Mouse (Mus musculus) liver, embryonic 12.5 days (tissue): ENCODE results near the gene H2afx. TPM values are rescaled to one million over a fixed set of nuclear protein-coding genes. Genes with fewer than 3 reads are reported as not detected.
"Not testable (repeated sequence)": the region's sequence is repeated elsewhere in the genome, so short reads cannot be mapped to it uniquely, and the experiment has no call there.

ENCODE experiments used
- ATAC-seq: fragments of 200-750 bp; cut with Nextera tagmentation; 2 replicates; pipeline ENCODE4 v1.8.0; 2017; ENCODE audit warnings: moderate number of reproducible peaks, mild to moderate bottlenecking, moderate library complexity
- H3K27ac ChIP-seq: fragments of 300-500 bp; sonication (generic); 2 replicates; pipeline ENCODE4 v1.5.1; 2016; ENCODE audit warnings: mild to moderate bottlenecking
- H3K27me3 ChIP-seq: fragments of 300-500 bp; sonication (generic); replicated peaks from 2 replicates; pipeline ENCODE4 v1.6.1; 2016; ENCODE audit warnings: mild to moderate bottlenecking, moderate library complexity
- H3K36me3 ChIP-seq: fragments of 300-500 bp; sonication (generic); 2 replicates; pipeline ENCODE4 v1.6.1; 2016; ENCODE audit warnings: mild to moderate bottlenecking, moderate library complexity
- H3K4me1 ChIP-seq: fragments of 300-500 bp; sonication (generic); 2 replicates; pipeline ENCODE4 v1.6.1; 2016
- H3K4me2 ChIP-seq: fragments of 300-500 bp; sonication (generic); 2 replicates; pipeline ENCODE4 v1.6.1; 2016; ENCODE audit warnings: mild to moderate bottlenecking, moderate library complexity
- H3K4me3 ChIP-seq: fragments of 300-500 bp; sonication (generic); 2 replicates; pipeline ENCODE4 v1.5.1; 2016; ENCODE audit warnings: mild to moderate bottlenecking, moderate library complexity
- H3K9ac ChIP-seq: fragments of 300-500 bp; sonication (generic); 2 replicates; pipeline ENCODE4 v1.6.1; 2016; ENCODE audit warnings: mild to moderate bottlenecking, moderate library complexity
- H3K9me3 ChIP-seq: fragments of 300-500 bp; sonication (generic); replicated peaks from 2 replicates; pipeline ENCODE4 v1.6.1; 2016; ENCODE audit warnings: mild to moderate bottlenecking, moderate library complexity
- WGBS: fragments of 180-500 bp; shearing (Covaris S2); methylation state at CpG from one replicate; pipeline ENCODE4 v1.1.7; 2016; ENCODE audit not compliant: insufficient replicate concordance; 5-methylcytosine and 5-hydroxymethylcytosine counted together
- polyA plus RNA-seq: library from polyadenylated mRNA; unstranded; fragments of >200 nt; fragmentation: Nextera tagmentation; extraction: Ambion mirVana; gene quantifications from 2 replicates; pipeline ENCODE4 v1.2.1, GENCODE M21; 2016

Gene H2afx
- 233 and 239 TPM in 2 replicates for polyA plus RNA-seq

DNA sequence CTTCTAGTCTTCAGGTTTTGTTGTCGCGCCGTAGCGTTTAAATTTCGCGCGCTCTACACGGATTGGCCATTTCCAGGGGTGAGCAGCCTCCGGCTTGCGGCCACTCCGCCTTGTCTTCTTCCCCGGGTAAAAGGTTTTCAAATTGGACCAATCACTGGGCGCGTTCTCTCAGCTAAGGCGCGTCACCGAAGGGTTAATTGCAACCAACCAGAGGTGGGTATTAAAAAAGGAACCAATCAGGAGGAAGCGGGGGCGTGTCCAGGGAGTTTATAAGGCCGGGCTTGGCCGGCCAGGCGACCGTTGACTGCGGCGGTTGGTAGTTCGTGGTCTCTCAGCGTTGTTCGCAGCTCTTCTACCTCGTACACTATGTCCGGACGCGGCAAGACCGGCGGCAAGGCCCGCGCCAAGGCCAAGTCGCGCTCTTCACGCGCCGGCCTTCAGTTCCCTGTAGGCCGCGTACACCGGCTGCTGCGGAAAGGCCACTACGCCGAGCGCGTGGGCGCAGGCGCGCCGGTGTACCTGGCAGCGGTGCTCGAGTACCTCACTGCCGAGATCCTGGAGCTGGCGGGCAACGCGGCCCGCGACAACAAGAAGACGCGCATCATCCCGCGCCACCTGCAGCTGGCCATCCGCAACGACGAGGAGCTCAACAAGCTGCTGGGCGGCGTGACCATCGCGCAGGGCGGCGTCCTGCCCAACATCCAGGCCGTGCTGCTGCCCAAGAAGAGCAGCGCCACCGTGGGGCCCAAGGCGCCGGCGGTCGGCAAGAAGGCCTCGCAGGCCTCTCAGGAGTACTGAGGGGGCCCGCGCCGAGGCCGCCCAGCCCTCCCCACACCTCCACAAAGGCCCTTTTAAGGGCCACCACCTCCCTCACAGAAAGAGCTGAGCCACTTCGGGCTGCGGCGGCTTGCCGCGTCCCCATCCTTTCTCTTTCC is at the start of gene H2afx:
H2afx (plus strand) TSS at position 299 of the 935 bp plus-strand sequence.
- peaks cover 90% of the 10 kb centered on the region for H3K36me3 ChIP-seq
- no peaks in the 10 kb centered on the region for H3K9me3 ChIP-seq
- ATAC-seq, result peak; percentile 88
- no peaks in the 10 kb centered on the region for H3K27me3 ChIP-seq
- H3K9ac ChIP-seq, result peak within 1 kb of the TSS; percentile 99
- peak within 1 kb of the TSS; percentile 100 for H3K27ac ChIP-seq
- WGBS, result under 1% methylated on average over 91 of the region's 91 CpGs
- H3K4me3 ChIP-seq, result peak within 1 kb of the TSS; percentile 93
- H3K4me2 ChIP-seq, result peak within 1 kb of the TSS; percentile 84
- H3K4me1 ChIP-seq, result peaks cover 46% of the 10 kb centered on the region

DNA sequence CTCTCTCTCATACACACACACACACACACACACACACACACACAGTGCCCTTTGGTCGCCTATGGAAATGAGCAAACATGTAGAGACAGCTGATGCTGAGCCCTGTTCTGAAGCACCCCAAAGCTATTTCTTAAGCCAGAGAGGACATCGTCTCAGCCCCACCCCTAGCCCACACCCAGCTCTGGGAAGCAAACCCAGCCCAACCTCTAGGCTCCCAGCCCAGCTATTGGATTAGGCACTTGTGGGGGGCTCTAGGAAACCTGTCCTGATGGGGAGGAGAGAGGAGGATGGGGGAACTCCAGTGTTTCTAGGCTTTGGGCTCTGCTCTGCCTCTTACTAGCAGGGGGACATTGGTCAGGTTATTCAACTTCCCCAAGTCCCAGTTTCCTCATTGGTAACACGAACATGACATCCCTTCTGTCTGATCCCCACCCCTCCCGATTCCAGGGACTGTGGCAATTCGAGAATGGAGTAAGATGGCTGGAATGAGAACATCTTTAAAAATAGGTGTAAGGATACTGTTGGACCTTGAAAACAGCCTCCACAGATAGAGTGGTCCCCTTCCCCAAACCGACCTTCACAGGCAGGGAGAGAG is 48.1 kb upstream of the H2afx start:
- peak; percentile 58 for ATAC-seq
- Histone ChIP-seq H3K4me3 (peak overlapping the region; percentile 90), H3K9ac (peak overlapping the region; percentile 98), H3K4me1 (peaks cover 73% of the 10 kb centered on the region), H3K27me3 (peaks cover 19% of the 10 kb centered on the region), H3K36me3 (peaks cover 52% of the 10 kb centered on the region), H3K9me3 (peaks cover 5% of the 10 kb centered on the region), H3K27ac (peak overlapping the region; percentile 97), H3K4me2 (peak overlapping the region; percentile 92)
- WGBS, result 16% methylated on average over 6 of the region's 6 CpGs

DNA sequence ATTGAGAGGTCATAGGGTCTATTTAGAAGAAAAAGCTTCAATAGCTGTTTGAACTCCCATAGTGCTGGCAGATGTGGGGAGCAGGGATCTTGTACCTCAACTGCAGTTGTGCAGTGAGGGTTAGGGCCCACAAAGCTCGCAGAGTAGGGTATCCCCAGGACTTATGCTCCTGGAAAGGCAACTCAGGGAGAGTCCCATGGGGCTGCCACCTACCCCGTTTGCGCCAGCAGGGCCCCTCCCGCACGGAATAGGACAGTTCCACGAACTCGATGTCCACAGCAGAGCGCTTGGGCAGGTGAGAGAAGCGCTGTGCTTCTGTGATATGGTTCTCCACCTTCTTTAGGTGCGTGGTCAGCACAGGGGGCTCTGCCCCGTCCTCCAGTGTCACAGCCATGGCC is 47.5 kb upstream of the H2afx start:
- H3K4me1 ChIP-seq, result peaks cover 70% of the 10 kb centered on the region
- 8% methylated on average over 11 of the region's 11 CpGs for WGBS

DNA sequence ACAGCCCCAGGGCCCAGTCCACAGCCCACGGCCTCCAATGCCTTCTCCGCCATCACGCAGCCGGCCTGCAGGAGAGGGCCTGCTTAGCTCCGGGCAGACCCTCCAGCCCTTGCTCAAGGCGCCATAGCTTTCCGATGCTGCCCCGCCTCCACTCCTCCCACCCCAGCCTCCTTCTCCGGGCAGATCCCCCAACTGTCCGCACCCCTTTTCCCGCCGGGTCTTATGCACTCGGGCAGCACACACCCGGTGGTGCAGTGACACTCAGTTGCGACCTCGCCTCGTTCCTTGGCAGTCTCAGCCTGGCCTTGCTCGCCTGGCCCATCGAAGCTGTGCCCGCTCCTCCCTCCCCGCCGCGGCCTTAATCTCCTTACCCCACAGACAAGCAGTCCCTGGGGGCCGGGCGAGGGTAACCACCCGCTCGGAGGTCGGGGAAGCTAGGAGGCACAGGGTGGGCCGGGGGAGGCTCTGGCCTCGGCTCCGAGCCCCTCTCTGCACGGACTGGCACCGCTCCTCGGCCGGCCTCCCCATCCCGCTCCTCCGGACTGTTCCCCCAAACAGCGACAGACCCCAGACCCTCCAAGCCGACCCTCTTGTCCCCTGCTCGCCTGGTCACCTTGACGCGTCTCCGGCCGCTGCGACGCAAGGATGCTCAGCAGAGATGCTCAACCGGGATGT is 47.0 kb upstream of the H2afx start:
- Histone ChIP-seq H3K27me3 (peaks cover 19% of the 10 kb centered on the region), H3K9me3 (peaks cover 5% of the 10 kb centered on the region), H3K9ac (peak overlapping the region; percentile 98), H3K36me3 (peaks cover 52% of the 10 kb centered on the region), H3K4me2 (peak overlapping the region; percentile 92), H3K27ac (peak overlapping the region; percentile 97), H3K4me3 (peak overlapping the region; percentile 90), H3K4me1 (peaks cover 70% of the 10 kb centered on the region)
- 2% methylated on average over 47 of the region's 47 CpGs for WGBS
- ATAC-seq, result peak; percentile 41

More for the DNA sequence above, 47.5 kb upstream of the H2afx start:
- Histone ChIP-seq H3K4me3 (peak overlapping the region; percentile 90), H3K9me3 (peaks cover 5% of the 10 kb centered on the region), H3K27ac (peak overlapping the region; percentile 97), H3K36me3 (peaks cover 52% of the 10 kb centered on the region), H3K27me3 (peaks cover 19% of the 10 kb centered on the region), H3K9ac (peak overlapping the region; percentile 98), H3K4me2 (peak overlapping the region; percentile 92)
- ATAC-seq, result peak; percentile 21

DNA sequence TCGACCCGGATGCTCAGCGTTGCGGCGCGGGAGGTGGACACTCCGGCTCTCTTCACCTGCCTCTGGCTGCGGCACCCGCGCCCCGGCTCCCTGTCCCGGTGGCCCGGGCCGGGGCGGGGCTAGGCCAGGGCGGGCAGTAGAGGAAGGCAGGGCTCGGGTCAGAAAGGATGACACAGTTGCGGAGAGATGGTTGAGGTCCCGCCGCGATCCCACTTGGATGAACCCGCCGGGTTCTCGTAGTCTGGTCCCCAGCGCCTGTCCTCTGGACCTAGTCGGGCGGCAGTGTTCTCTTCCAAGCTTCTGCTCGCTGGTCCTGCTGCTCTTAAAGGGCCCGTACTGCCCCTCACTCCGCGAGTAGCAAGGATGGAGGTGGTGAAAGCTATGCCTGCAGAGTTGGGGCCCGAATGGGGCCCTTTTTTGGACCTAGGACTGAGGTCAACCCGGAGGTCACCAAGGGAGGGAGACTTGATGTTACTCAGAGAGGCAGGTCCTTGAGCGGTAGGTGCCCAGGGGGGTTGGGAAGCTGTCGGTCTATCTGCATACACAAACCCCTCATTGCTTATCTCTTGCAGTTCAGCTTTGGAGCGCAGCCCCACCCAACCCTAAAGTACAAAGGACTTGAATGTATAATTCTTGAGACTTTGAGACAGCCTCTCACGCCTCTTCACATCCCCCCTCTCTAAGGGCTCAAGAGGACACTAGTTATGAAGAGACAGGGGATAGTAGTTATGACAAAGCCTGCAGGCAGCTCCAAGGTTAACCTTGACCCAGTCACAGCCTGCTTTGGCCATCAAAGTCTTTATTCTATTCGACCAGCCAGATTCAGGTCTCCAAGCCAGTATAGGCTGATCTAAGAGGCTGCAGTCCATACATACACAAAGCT is 46.2 kb upstream of the H2afx start, which contains the start of gene Abcg4:
Abcg4 (minus strand) TSS at position 540 of the 883 bp plus-strand sequence.
- peak within 1 kb of the TSS; percentile 97 for H3K27ac ChIP-seq
- peaks cover 5% of the 10 kb centered on the region for H3K9me3 ChIP-seq
- H3K4me2 ChIP-seq, result peak within 1 kb of the TSS; percentile 92
- H3K27me3 ChIP-seq, result peaks cover 19% of the 10 kb centered on the region
- 3% methylated on average over 38 of the region's 38 CpGs for WGBS
- H3K4me3 ChIP-seq, result peak within 1 kb of the TSS; percentile 90
- H3K9ac ChIP-seq, result peak within 1 kb of the TSS; percentile 98
- H3K4me1 ChIP-seq, result peaks cover 65% of the 10 kb centered on the region
- peak; percentile 87 for ATAC-seq
- peaks cover 53% of the 10 kb centered on the region for H3K36me3 ChIP-seq

DNA sequence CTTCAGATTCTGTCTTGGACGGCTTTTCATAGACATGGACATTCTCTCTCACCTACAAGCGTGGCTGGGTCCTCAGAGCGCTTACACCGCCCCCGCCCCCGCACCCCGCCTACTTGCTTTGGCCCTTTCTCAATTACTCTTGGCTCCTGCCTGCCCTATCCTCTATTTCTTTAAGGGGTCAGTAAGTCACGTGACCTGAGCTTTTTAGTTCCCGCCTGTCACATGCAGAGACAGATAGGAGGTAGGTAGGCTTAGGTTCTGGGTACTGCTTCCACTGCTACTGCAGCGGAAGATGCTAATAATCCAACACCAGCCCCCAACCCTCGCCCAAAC is 45.6 kb upstream of the H2afx start:
- H3K4me3 ChIP-seq, result peak overlapping the region; percentile 90
- WGBS, result 7% methylated on average over 11 of the region's 11 CpGs
- H3K9ac ChIP-seq, result peak overlapping the region; percentile 98
- peak overlapping the region; percentile 92 for H3K4me2 ChIP-seq
- peaks cover 19% of the 10 kb centered on the region for H3K27me3 ChIP-seq
- peak overlapping the region; percentile 97 for H3K27ac ChIP-seq
- ATAC-seq, result peak; percentile 52
- peaks cover 53% of the 10 kb centered on the region for H3K36me3 ChIP-seq
- H3K9me3 ChIP-seq, result peaks cover 5% of the 10 kb centered on the region
- H3K4me1 ChIP-seq, result peaks cover 60% of the 10 kb centered on the region

DNA sequence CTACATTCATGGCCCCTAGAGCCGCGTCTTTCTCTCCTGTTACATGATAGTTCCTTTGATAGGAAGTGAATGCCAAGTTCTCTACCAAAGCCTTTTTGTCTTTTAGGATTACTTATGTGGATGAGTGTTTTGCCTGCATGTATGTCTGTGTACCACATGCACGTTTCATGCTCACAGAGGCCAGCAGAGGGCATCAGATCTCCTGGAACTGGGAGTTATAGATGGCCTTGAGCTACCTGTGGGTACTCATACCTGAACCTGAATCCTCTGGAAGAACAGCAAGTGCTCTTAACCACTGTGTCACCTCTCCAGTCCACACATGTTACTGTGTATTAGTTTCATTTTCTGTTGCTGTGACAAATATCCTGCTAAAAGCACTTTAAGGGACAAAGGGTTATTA is 42.0 kb upstream of the H2afx start:
- Histone ChIP-seq H3K27me3 (peaks cover 6% of the 10 kb centered on the region; the same call in 1 of the 2 replicates), H3K9ac (no peak overlapping the region), H3K4me2 (no peak overlapping the region), H3K36me3 (peaks cover 75% of the 10 kb centered on the region), H3K9me3 (peaks cover 5% of the 10 kb centered on the region), H3K4me3 (no peak overlapping the region), H3K4me1 (peaks cover 25% of the 10 kb centered on the region), H3K27ac (no peak overlapping the region)
- no peak for ATAC-seq
- 63% methylated on average over 3 of the region's 3 CpGs for WGBS

DNA sequence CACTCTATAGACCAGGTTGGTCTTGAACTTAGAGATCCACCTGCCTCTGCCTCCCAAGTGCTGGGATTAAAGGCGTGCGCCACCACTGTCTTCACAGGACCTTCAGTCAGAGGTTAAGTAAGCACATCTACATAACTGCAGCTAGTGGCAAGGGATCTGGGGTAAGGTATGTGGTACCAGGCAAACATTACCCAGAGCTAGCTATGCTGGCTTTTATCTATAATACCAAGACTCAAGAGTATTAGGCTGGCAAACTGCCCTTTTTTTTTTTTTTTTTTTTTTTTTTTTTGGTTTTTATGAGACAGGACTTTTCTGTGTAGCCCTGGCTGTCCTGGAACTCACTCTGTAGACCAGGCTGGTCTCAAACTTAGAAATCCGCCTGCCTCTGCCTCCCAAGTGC is 34.5 kb upstream of the H2afx start:
- not testable (repeated sequence) for H3K4me2 ChIP-seq, H3K27me3 ChIP-seq, H3K9me3 ChIP-seq, ATAC-seq, H3K9ac ChIP-seq, H3K27ac ChIP-seq, H3K4me3 ChIP-seq
- WGBS, result 94% methylated on average over 3 of the region's 3 CpGs
- peaks cover 86% of the 10 kb centered on the region for H3K36me3 ChIP-seq
- H3K4me1 ChIP-seq, result peaks cover 29% of the 10 kb centered on the region

DNA sequence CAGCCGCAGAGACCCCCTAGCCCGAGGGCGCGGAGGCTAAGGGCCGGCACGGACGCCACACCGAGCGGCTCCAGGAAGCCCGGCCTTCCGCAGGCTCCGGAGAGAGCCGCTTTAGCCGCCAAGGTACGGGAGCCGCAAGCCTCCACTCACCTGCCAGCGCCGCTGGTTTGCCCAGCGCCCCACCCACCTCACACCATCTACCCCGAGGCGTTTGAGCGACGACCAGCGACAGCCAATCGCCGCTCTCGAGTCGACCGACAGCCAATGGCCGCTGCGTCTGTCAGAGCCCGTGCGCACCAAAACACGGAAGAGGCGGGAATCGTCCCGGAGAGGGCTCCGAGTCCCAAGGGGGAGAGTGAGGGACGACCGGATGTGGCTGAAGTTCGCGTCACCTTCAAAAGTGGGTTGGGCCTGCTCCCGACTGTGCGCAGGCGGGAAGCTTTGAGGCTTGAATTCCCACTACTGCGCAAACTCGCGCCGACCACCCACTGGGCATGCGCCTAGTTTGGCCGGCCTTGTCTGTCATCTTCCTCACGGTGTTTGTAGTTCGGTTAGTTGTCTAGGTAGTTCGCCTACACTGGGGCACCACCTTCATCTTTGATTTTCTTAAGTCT is 28.9 kb upstream of the H2afx start, which contains the start of gene Hinfp:
Hinfp (minus strand) TSS at position 206 of the 614 bp plus-strand sequence.
- no peaks in the 10 kb centered on the region for H3K27me3 ChIP-seq
- H3K9me3 ChIP-seq, result no peaks in the 10 kb centered on the region
- peaks cover 38% of the 10 kb centered on the region for H3K36me3 ChIP-seq
- peak within 1 kb of the TSS; percentile 88 for H3K4me2 ChIP-seq
- H3K27ac ChIP-seq, result peak within 1 kb of the TSS; percentile 93
- peak; percentile 99 for ATAC-seq
- H3K9ac ChIP-seq, result peak within 1 kb of the TSS; percentile 98
- peaks cover 42% of the 10 kb centered on the region for H3K4me1 ChIP-seq
- peak within 1 kb of the TSS; percentile 99 for H3K4me3 ChIP-seq
- WGBS, result under 1% methylated on average over 54 of the region's 54 CpGs

DNA sequence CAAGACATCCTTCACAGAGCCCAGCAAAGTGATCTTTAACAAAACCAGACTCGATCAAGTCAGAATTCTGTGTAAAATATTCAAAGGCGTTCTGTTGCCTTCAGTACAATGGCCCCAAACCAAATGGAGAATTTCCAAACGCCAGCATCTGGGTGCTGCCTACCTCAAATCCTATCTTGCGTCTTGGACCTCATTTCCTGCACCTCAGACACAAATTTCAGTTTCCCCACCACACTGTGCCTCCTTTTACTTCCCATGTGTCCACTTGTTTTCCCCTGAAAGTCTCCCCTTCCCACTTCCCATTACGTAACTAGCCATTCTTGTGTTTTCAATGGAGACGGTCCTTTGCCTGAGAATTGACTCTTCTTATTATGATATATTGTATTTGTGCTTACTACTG is 28.0 kb upstream of the H2afx start:
- H3K36me3 ChIP-seq, result peaks cover 38% of the 10 kb centered on the region
- H3K4me2 ChIP-seq, result peak overlapping the region; percentile 88
- H3K4me1 ChIP-seq, result peaks cover 46% of the 10 kb centered on the region
- no peak overlapping the region for H3K9ac ChIP-seq
- WGBS, result 87% methylated on average over 6 of the region's 6 CpGs
- H3K27ac ChIP-seq, result 0 out of 2 replicates have a peak overlapping the region, but pooled peaks have one; percentile 55
- no peaks in the 10 kb centered on the region for H3K9me3 ChIP-seq
- ATAC-seq, result no peak
- H3K27me3 ChIP-seq, result no peaks in the 10 kb centered on the region
- no peak overlapping the region for H3K4me3 ChIP-seq
